Mouse (Mus musculus): ENCODE data around the gene Zfp941.
A peak's percentile ranks its signal among the peaks of the same experiment; 100 is the strongest.

Gene Zfp941

GRCm38 (mm10) chr7:140840750-140841735, 19.1 kb upstream of the Zfp941 start:
- DNase-seq (ENCODE audit: low read depth, low spot score): peak; percentile 90

GRCm38 (mm10) chr7:140839556-140839955, 17.6 kb upstream of the Zfp941 start:
- DNase-seq (ENCODE audit: low read depth, low spot score): no peak

- no peak for DNase-seq (ENCODE audit: low read depth, low spot score)
These were observed 14.5 kb upstream of the Zfp941 start for GRCm38 (mm10) chr7:140836243-140837115.

GRCm38 (mm10) chr7:140835758-140836087, 13.7 kb upstream of the Zfp941 start:
- no peak for DNase-seq (ENCODE audit: low read depth, low spot score)

GRCm38 (mm10) chr7:140834968-140835757, 13.2 kb upstream of the Zfp941 start, which contains the start of gene Urah:
Gene Urah, plus strand, starts transcription at chr7:140835018.
- peak; percentile 65 for DNase-seq (ENCODE audit: low read depth, low spot score)

GRCm38 (mm10) chr7:140833341-140833740, 11.4 kb upstream of the Zfp941 start:
- DNase-seq (ENCODE audit: low read depth, low spot score): no peak

GRCm38 (mm10) chr7:140831447-140831846, 9.5 kb upstream of the Zfp941 start:
- DNase-seq (ENCODE audit: low read depth, low spot score): no peak

- peak; percentile 81 for DNase-seq (ENCODE audit: low read depth, low spot score)
These were observed 6.3 kb upstream of the Zfp941 start for GRCm38 (mm10) chr7:140828171-140828881.

GRCm38 (mm10) chr7:140822731-140823130, 753 bp upstream of the Zfp941 start:
- DNase-seq (ENCODE audit: low read depth, low spot score): no peak

- DNase-seq (ENCODE audit: low read depth, low spot score): peak; percentile 44
These were observed 699 bp downstream of the Zfp941 start for GRCm38 (mm10) chr7:140821305-140821652.

- DNase-seq (ENCODE audit: low read depth, low spot score): no peak
These were observed 1.8 kb downstream of the Zfp941 start for GRCm38 (mm10) chr7:140820173-140820572.

GRCm38 (mm10) chr7:140812850-140813249, 9.1 kb downstream of the Zfp941 start:
- DNase-seq (ENCODE audit: low read depth, low spot score): no peak

GRCm38 (mm10) chr7:140811714-140812113, 10.3 kb downstream of the Zfp941 start:
- DNase-seq (ENCODE audit: low read depth, low spot score): no peak

GRCm38 (mm10) chr7:140810496-140810895, 11.5 kb downstream of the Zfp941 start:
- DNase-seq (ENCODE audit: low read depth, low spot score): peak; percentile 51

GRCm38 (mm10) chr7:140805704-140806103, 16.3 kb downstream of the Zfp941 start:
- peak; percentile 79 for DNase-seq (ENCODE audit: low read depth, low spot score)

GRCm38 (mm10) chr7:140802629-140803028, 19.3 kb downstream of the Zfp941 start:
- no peak for DNase-seq (ENCODE audit: low read depth, low spot score)

GRCm38 (mm10) chr7:140798212-140798611, 23.8 kb downstream of the Zfp941 start:
- DNase-seq (ENCODE audit: low read depth, low spot score): no peak

- DNase-seq (ENCODE audit: low read depth, low spot score): peak; percentile 25
These were observed 24.4 kb downstream of the Zfp941 start for GRCm38 (mm10) chr7:140797619-140798018.

GRCm38 (mm10) chr7:140793541-140793940, 28.4 kb downstream of the Zfp941 start:
- DNase-seq (ENCODE audit: low read depth, low spot score): no peak

GRCm38 (mm10) chr7:140788053-140788435, 33.9 kb downstream of the Zfp941 start:
- DNase-seq (ENCODE audit: low read depth, low spot score): no peak

Measured in ES-CJ7 (cell line).